Mouse (Mus musculus) layer of hippocampus, adult 9-10 months (tissue): ENCODE measurements around the gene Mettl14.

Experiments
- DNase-seq: peaks from one replicate; pipeline ENCODE4 v3.0.0; 2022; ENCODE audit warnings: low spot score

Gene Mettl14

DNA sequence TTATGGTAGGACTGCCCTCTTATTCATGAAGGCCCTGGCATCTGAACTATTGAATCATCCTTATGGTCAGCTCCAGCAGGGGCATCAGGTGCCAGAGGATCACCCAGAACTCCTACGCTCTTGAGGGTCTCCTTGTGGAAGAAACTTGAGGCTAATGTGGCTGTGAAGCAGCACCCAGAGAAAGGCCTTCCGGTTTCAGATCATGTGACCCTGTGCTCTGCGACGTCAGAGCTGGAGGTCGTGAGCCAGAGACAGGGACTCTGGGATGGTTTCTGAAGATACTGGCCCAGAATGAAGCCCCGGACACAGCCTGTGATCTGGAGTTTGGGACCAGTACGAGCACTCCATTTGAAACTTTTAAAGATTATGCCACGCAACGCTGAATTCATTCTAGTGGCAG, 65.6 kb downstream of the Mettl14 start:
- DNase-seq = no peak
